Mouse (Mus musculus) layer of hippocampus, postnatal 25 days (tissue): ENCODE data around the gene Dock6. TPM values are rescaled to one million over a fixed set of nuclear protein-coding genes. Genes with fewer than 3 reads are reported as not detected.
"Not testable (repeated sequence)": the region's sequence is repeated elsewhere in the genome, so short reads cannot be mapped to it uniquely, and the experiment has no call there.

Source experiments
- DNase-seq, 2 experiments: peaks; one replicate each; pipeline ENCODE4 v3.0.0; 2022; ENCODE audit warnings: mixed read lengths in 2 of 2, low spot score in 1 of 2; ENCODE audit errors: extremely low spot score in 1 of 2
- total RNA-seq, 2 experiments: library from RNA; stranded (reverse); gene quantifications; 2 replicates each; pipeline ENCODE4 v1.2.3; 2021

The Dock6 gene
- total RNA-seq, 2 experiments from 2014 or later = 13.1 to 18.4 TPM

GRCm38 (mm10) chr9:21816716-21817305 is 35.6 kb downstream of the Dock6 start:
- no peak for DNase-seq

- no peak for DNase-seq
Observed at GRCm38 (mm10) chr9:21811170-21811569, 41.3 kb downstream of the Dock6 start.

GRCm38 (mm10) chr9:21808561-21808960 is 43.9 kb downstream of the Dock6 start:
- DNase-seq = no peak

- DNase-seq = no peak
Observed at GRCm38 (mm10) chr9:21806976-21807375, 45.5 kb downstream of the Dock6 start.

- no peak for DNase-seq
Observed at GRCm38 (mm10) chr9:21806363-21806762, 46.1 kb downstream of the Dock6 start.

- peak; percentile 67 to 89 for DNase-seq
Observed at GRCm38 (mm10) chr9:21803986-21804644, 48.3 kb downstream of the Dock6 start.

- DNase-seq = no peak
Observed at GRCm38 (mm10) chr9:21801591-21801990, 50.8 kb downstream of the Dock6 start.

- no peak for DNase-seq
Observed at GRCm38 (mm10) chr9:21801121-21801520, 51.3 kb downstream of the Dock6 start.

- no peak for DNase-seq
Observed at GRCm38 (mm10) chr9:21799010-21799350, 53.5 kb downstream of the Dock6 start.

- peak; percentile 69 for DNase-seq
Observed at GRCm38 (mm10) chr9:21798345-21799009, 54.0 kb downstream of the Dock6 start, which contains the start of gene Kank2. Kank2 (minus strand) TSS chr9:21798744.

GRCm38 (mm10) chr9:21797921-21798344 is 54.5 kb downstream of the Dock6 start:
- DNase-seq = no peak

- DNase-seq = no peak
Observed at GRCm38 (mm10) chr9:21796919-21797318, 55.5 kb downstream of the Dock6 start.

- DNase-seq = no peak
Observed at GRCm38 (mm10) chr9:21796259-21796658, 56.2 kb downstream of the Dock6 start.

- DNase-seq = no peak
Observed at GRCm38 (mm10) chr9:21795579-21795978, 56.9 kb downstream of the Dock6 start.

- no peak for DNase-seq
Observed at GRCm38 (mm10) chr9:21794925-21795324, 57.5 kb downstream of the Dock6 start.

- no peak for DNase-seq
Observed at GRCm38 (mm10) chr9:21794344-21794834, 58.0 kb downstream of the Dock6 start.

- DNase-seq = not testable (repeated sequence)
Observed at GRCm38 (mm10) chr9:21793507-21793906, 58.9 kb downstream of the Dock6 start.

- DNase-seq = peak in 1 of 2 experiments; percentile 51
Observed at GRCm38 (mm10) chr9:21792644-21793043, 59.8 kb downstream of the Dock6 start.

GRCm38 (mm10) chr9:21791861-21792260 is 60.6 kb downstream of the Dock6 start:
- DNase-seq = no peak

- DNase-seq = no peak
Observed at GRCm38 (mm10) chr9:21788234-21788633, 64.2 kb downstream of the Dock6 start.

GRCm38 (mm10) chr9:21787654-21788053 is 64.8 kb downstream of the Dock6 start:
- DNase-seq = no peak
